Mouse (Mus musculus): ENCODE measurements at regions not wholly inside any gene's neighbourhood (a gene's known extent, or its start where the extent isn't known, plus 50 kb on each side); places are given as distances from the start of the nearest gene placed in this dataset.

DNA sequence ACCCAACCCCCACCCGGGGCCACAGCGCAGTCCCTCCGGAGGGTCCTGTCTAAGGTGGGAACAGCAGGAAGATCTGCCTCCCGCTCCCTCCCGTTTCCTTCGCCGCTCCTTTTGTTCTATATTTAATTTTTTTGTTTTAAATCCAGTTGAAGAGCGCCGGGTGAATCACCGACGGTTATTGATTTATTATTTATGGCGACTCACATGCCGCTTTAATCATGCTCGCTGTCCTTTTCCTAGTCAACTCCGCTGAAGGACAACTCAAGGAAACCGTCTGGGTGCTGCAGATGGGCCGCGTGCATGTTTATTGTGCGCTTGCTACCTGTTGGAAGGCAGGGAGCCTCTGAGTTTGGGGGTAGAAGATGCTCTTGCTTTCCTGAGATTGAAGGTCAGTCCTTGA is 68.3 kb upstream of the Gm26897 start:
- TF ChIP-seq MAFK (IDR thresholded peaks at IDR 0.05; ENCODE audit: insufficient read depth, low read depth, low read length): no peak
- TF ChIP-seq HCFC1 (IDR thresholded peaks at IDR 0.05; ENCODE audit: borderline replicate concordance, insufficient read depth, low read length): no peak
- TF ChIP-seq CHD2 (IDR thresholded peaks at IDR 0.05; ENCODE audit: low read depth, low read length): no peak
- TF ChIP-seq ZC3H11A (IDR thresholded peaks at IDR 0.05; ENCODE audit: borderline replicate concordance, low read depth, low read length): no peak
- no peak for TF ChIP-seq ZNF384 (IDR thresholded peaks at IDR 0.05; ENCODE audit: low read depth, low read length)

All from ES-E14 (cell line).